Mouse (Mus musculus): ENCODE data around the gene Hspb9. TPM values are rescaled to one million over a fixed set of nuclear protein-coding genes. Genes with fewer than 3 reads are reported as not detected.
A peak's percentile ranks its signal among the peaks of the same experiment; 100 is the strongest.

The Hspb9 gene
- total and polyA plus RNA-seq, 3 experiments: 0.73 to 2.1 TPM; not detected in 1

GRCm38 (mm10) chr11:100721254-100721653, 7.6 kb downstream of the Hspb9 start:
- peak overlapping the region in 1 of 2 experiments; percentile 6; a peak in 1 of 4 replicates for H3K4me3 ChIP-seq (ENCODE audit: control insufficient read depth in 1 of 2, insufficient read depth in 1 of 2, low read depth in 2 of 2, low read length in 2 of 2)
- H3K9ac ChIP-seq (ENCODE audit: control insufficient read depth, low read depth, low read length, poor library complexity, severe bottlenecking): peak overlapping the region; percentile 16
- TF ChIP-seq GATA1 (IDR thresholded peaks at IDR 0.05; ENCODE audit: low read depth, low read length) (peak; percentile 30; the same call in 1 of the 2 replicates), NELFE (IDR thresholded peaks at IDR 0.05; ENCODE audit: low read depth, low read length) (no peak), EP300 (IDR thresholded peaks at IDR 0.05; ENCODE audit: low read depth in 1 of 2, low read length in 2 of 2) (peak; percentile 54 to 74), MYC (IDR thresholded peaks at IDR 0.05; ENCODE audit: low read depth, low read length) (0 out of 2 replicates have a peak, but pooled peaks have one; percentile 36), HCFC1 (IDR thresholded peaks at IDR 0.05; ENCODE audit: low read depth, low read length) (no peak), MYB (IDR thresholded peaks at IDR 0.05; ENCODE audit: low read depth, low read length) (peak; percentile 34; the same call in 1 of the 2 replicates), TBP (IDR thresholded peaks at IDR 0.05; ENCODE audit: low read depth, low read length) (0 out of 2 replicates have a peak, but pooled peaks have one; percentile 16)
- H3K9me3 ChIP-seq (replicated peaks; ENCODE audit: insufficient read depth, low read length): no peaks in the 10 kb centered on the region
- DNase-seq (ENCODE audit: low read depth, low spot score): no peak
- H3K27ac ChIP-seq (ENCODE audit: control insufficient read depth, low read depth, low read length): peak overlapping the region; percentile 87
- H3K36me3 ChIP-seq (ENCODE audit: control insufficient read depth in 1 of 2, insufficient read depth in 2 of 2, low read length in 2 of 2): peaks cover 19 to 55% of the 10 kb centered on the region in 2 experiments
- peaks cover 36 to 51% of the 10 kb centered on the region in 2 experiments for H3K4me1 ChIP-seq (ENCODE audit: control insufficient read depth in 1 of 2, insufficient read depth in 2 of 2, low read length in 2 of 2)
- peaks cover 52% of the 10 kb centered on the region for H3K79me2 ChIP-seq (ENCODE audit: control insufficient read depth, insufficient read depth, low read length, poor library complexity)
- H3K27me3 ChIP-seq (ENCODE audit: control insufficient read depth in 1 of 2, insufficient read depth in 2 of 2, low read length in 2 of 2): no peaks in the 10 kb centered on the region

GRCm38 (mm10) chr11:100721776-100722492, 8.3 kb downstream of the Hspb9 start:
- Histone ChIP-seq H3K4me3 (ENCODE audit: control insufficient read depth in 1 of 2, insufficient read depth in 1 of 2, low read depth in 2 of 2, low read length in 2 of 2) (peak overlapping the region; percentile 6 to 18; a peak in 3 of 4 replicates), H3K4me1 (ENCODE audit: control insufficient read depth in 1 of 2, insufficient read depth in 2 of 2, low read length in 2 of 2) (peaks cover 42 to 51% of the 10 kb centered on the region in 2 experiments), H3K27ac (ENCODE audit: control insufficient read depth, low read depth, low read length) (peak overlapping the region; percentile 87), H3K79me2 (ENCODE audit: control insufficient read depth, insufficient read depth, low read length, poor library complexity) (peaks cover 52% of the 10 kb centered on the region), H3K9ac (ENCODE audit: control insufficient read depth, low read depth, low read length, poor library complexity, severe bottlenecking) (peak overlapping the region; percentile 32), H3K36me3 (ENCODE audit: control insufficient read depth in 1 of 2, insufficient read depth in 2 of 2, low read length in 2 of 2) (peaks cover 19 to 58% of the 10 kb centered on the region in 2 experiments), H3K27me3 (ENCODE audit: control insufficient read depth in 1 of 2, insufficient read depth in 2 of 2, low read length in 2 of 2) (no peaks in the 10 kb centered on the region), H3K9me3 (replicated peaks; ENCODE audit: insufficient read depth, low read length) (no peaks in the 10 kb centered on the region)
- DNase-seq (ENCODE audit: low read depth, low spot score): peak; percentile 98
- TF ChIP-seq BHLHE40 (IDR thresholded peaks at IDR 0.05; ENCODE audit: borderline replicate concordance, low read depth, low read length) (peak; percentile 54; the same call in 1 of the 2 replicates), ZKSCAN1 (IDR thresholded peaks at IDR 0.05; ENCODE audit: low read depth, low read length) (no peak), ZNF384 (IDR thresholded peaks at IDR 0.05; ENCODE audit: low read depth, low read length) (no peak), ELF1 (IDR thresholded peaks at IDR 0.05; ENCODE audit: low read depth, low read length) (peak; percentile 59), MEF2A (IDR thresholded peaks at IDR 0.05; ENCODE audit: extremely low read depth, insufficient replicate concordance, low read depth, low read length, poor library complexity, severe bottlenecking) (no peak), ZMIZ1 (IDR thresholded peaks at IDR 0.05; ENCODE audit: low read depth, low read length) (no peak), MYC (IDR thresholded peaks at IDR 0.05; ENCODE audit: low read depth, low read length) (peak; percentile 79), MAX (IDR thresholded peaks at IDR 0.05; ENCODE audit: low read length) (no peak; the same call in 1 of the 2 replicates), NELFE (IDR thresholded peaks at IDR 0.05; ENCODE audit: low read depth, low read length) (peak; percentile 32; the same call in 1 of the 2 replicates), TBP (IDR thresholded peaks at IDR 0.05; ENCODE audit: low read depth, low read length) (peak; percentile 90), USF1 (IDR thresholded peaks at IDR 0.05; ENCODE audit: low read depth, low read length) (no peak), POLR2AphosphoS5 (IDR thresholded peaks at IDR 0.05; ENCODE audit: borderline replicate concordance, low read depth, low read length) (no peak), POLR2AphosphoS2 (IDR thresholded peaks at IDR 0.05; ENCODE audit: low read length) (no peak; the same call in 1 of the 2 replicates), NRF1 (IDR thresholded peaks at IDR 0.05; ENCODE audit: insufficient read depth, low read depth, low read length, poor library complexity, severe bottlenecking) (0 out of 2 replicates have a peak, but pooled peaks have one; percentile 26), JUND (IDR thresholded peaks at IDR 0.05; ENCODE audit: low read depth, low read length) (no peak), TAL1 (IDR thresholded peaks at IDR 0.05; ENCODE audit: low read length) (peak; percentile 93), MXI1 (IDR thresholded peaks at IDR 0.05; ENCODE audit: low read depth, low read length) (peak; percentile 82), GABPA (IDR thresholded peaks at IDR 0.05; ENCODE audit: low read depth, low read length) (no peak), GATA1 (IDR thresholded peaks at IDR 0.05; ENCODE audit: low read depth, low read length) (peak; percentile 87), SMC3 (IDR thresholded peaks at IDR 0.05; ENCODE audit: low read depth, low read length) (peak; percentile 15; the same call in 1 of the 2 replicates), MYB (IDR thresholded peaks at IDR 0.05; ENCODE audit: low read depth, low read length) (peak; percentile 30; the same call in 1 of the 2 replicates), USF2 (IDR thresholded peaks at IDR 0.05; ENCODE audit: borderline replicate concordance in 1 of 2, insufficient read depth in 1 of 2, low read depth in 1 of 2, low read length in 2 of 2) (no peak), UBTF (IDR thresholded peaks at IDR 0.05; ENCODE audit: borderline replicate concordance, insufficient read depth, low read depth, low read length) (peak; percentile 95; the same call in 1 of the 2 replicates), POLR2A (IDR thresholded peaks at IDR 0.05; ENCODE audit: control insufficient read depth in 1 of 2, insufficient read depth in 1 of 2, low read depth in 1 of 2, low read length in 2 of 2, poor library complexity in 1 of 2) (no peak), ZC3H11A (IDR thresholded peaks at IDR 0.05; ENCODE audit: low read depth, low read length) (peak; percentile 9; the same call in 1 of the 2 replicates)
